Mouse (Mus musculus): ENCODE data around the gene Arfgef3.
A peak's percentile ranks its signal among the peaks of the same experiment; 100 is the strongest.
"Not testable (repeated sequence)": the region's sequence is repeated elsewhere in the genome, so short reads cannot be mapped to it uniquely, and the experiment has no call there.

Arfgef3 gene

GRCm38 (mm10) chr10:18681385-18681954 is 62.3 kb downstream of the Arfgef3 start:
- DNase-seq (ENCODE audit: low spot score in 2 of 2) = no peak

DNA sequence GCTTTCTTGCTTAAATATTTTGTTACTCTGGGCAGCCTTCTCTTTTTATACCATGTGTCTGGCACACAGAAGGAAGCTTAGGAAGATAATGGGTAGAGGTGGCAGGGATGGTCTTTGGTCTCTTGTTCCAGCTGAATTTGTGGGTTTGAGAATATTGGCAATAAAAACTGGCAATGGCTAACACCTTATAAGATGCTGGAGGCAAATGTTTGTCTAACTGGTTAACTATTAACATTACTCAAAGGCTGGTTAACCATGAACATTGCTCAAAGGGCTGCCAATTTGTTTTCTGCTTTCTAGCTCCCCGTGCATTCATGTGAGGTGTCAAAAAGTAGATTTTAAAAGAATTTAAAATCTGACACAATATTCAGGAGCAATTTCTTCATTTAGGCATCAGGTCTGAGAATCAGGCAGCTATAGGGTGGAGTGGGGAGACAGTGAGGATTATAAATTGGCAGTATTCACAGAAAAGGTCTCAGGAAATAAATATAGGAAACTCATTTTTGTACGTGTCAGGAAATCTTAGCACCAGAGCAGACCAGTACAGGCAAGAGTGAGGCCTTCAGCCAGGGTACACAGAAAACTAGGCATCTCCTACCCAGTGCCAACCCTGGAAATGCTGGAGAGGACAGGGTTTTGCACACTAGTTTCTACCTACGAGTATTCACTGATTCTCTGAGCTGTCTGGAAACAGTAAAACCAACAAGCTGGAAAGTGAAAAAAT is 62.9 kb downstream of the Arfgef3 start:
- no peak for DNase-seq (ENCODE audit: low spot score in 2 of 2)

DNA sequence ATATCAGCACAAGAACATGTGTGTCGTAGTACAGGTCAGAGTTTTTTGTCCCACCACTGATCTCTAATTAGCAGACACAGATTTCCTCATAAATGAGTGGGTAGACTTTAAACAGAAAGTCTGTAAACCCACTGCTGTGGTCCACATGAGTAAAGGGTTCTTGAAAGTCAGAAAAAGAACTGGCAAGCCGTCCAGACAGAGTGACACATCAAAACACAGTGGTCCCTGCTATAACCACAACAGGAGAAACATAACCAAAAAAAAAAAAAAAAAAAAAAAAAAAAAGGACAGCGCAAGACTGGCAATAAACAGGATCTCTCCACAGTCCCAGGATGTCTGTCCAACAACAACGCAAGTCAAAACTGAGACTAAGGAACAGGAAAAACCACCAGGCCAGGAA is 64.9 kb downstream of the Arfgef3 start:
- no peak for DNase-seq (ENCODE audit: low spot score in 2 of 2)

DNA sequence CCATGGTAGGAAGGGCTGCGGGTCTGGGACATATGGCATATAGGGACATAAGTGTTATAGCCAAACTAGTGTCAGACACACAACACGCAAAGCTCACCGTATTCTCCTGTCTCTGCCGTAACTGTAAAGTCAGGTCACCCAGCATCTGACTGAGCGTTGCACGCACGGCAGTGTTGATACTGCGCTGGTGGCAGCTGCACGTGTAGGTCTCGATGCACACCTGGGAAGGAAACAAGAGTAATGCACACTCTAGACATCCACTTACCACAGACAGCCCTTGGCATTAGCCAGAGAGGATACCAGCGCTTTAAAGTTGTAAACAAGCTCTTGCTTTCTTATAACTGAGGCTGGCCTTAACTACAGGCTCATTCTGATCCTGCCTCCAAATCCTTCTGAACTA is 79.0 kb downstream of the Arfgef3 start:
- DNase-seq (ENCODE audit: low spot score in 2 of 2) = no peak

- DNase-seq (ENCODE audit: low spot score in 2 of 2) = no peak
Observed at GRCm38 (mm10) chr10:18664016-18664415, 79.7 kb downstream of the Arfgef3 start.

DNA sequence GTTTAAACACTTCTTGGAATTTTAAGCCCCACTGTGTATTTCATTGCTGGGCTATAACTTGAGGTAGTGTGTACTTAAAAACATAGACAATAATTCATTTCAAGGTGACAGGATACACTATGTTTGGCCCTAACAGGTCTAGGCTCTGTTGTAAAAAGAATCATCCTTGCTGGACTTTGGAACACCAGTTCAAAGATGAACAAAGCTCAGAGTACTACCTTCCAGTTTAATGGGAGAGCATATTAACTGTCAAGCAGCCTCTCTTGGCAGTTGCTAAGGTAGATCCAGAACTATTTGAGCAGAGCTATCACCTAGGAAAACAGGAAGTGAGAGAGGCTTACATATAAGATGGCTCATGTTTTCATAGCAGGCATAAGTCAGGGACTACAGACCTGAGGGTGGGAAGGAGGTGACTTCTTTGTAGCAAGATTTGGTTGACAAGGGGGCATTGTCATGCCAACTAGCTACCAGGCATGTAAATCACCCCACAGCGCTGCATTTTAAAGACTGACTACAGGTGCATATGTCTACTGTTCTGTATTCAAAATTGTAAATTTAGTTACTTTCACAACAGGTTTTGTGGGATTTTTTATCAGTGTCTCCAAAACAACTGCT is 82.0 kb downstream of the Arfgef3 start:
- DNase-seq (ENCODE audit: low spot score in 2 of 2) = no peak

GRCm38 (mm10) chr10:18660998-18661397 is 82.8 kb downstream of the Arfgef3 start:
- DNase-seq (ENCODE audit: low spot score in 2 of 2) = no peak

DNA sequence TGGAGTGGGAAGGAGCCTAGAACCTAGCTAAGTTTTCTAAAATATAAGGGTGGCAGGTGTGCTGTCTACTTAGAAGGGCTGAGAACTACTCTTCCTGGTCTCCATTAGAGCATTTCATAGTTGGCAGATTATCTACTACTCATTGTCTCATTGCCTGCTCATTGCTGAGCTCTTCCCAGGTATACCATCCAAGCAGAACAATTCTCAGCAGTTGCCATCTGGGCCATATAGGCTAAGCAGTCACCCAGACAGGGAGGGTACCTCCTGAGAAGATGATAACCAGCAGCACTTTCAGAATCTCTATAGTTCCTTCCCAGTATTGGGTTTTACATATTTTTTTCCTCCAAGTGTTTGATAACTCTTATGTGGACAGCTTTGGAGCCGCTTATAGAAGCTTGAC is 86.2 kb downstream of the Arfgef3 start:
- DNase-seq (ENCODE audit: low spot score in 2 of 2) = no peak

GRCm38 (mm10) chr10:18647069-18647468 is 96.7 kb downstream of the Arfgef3 start:
- DNase-seq (ENCODE audit: low spot score in 2 of 2) = no peak

DNA sequence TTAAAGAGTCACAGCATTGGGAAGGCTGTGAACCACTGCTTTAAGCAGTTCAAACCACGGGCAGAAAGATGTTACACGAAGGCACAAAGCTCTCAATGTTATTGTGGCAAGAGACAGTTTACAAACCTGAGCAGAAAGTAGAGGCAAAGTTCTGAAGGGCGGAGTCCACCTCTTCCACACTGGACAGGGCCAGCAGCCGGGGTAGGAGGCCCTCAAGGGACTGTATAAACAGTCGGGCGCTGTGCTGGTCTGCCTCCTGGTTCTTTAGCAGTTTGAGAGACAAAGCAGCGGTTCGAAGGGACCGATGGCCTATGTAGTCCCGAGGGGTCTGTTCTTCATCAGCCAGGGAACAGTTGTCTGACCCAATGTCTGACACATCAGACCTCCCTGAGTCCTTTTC is 97.7 kb downstream of the Arfgef3 start:
- DNase-seq (ENCODE audit: low spot score in 2 of 2) = no peak

DNA sequence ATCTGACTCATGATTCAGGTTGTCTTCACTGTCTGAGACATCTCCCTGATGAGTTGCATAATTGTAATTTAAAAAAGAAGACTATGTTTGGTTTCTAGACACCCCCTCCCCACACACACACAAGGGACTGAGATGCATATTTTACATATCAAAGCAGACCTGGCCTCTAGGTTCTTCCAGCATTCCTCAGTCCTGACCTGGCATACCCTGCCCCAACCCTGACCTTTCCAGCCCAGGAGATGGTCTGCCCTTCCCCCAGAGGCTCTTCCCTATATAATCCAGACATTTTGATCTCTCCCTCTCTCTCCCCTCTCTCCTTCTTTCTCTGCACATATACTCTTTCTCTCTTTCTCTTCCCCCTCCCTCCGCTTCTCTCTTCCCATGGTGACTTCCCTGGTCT is 99.4 kb downstream of the Arfgef3 start:
- DNase-seq (ENCODE audit: low spot score in 2 of 2) = no peak

GRCm38 (mm10) chr10:18643506-18643905 is 100.2 kb downstream of the Arfgef3 start:
- no peak for DNase-seq (ENCODE audit: low spot score in 2 of 2)

- no peak for DNase-seq (ENCODE audit: low spot score in 2 of 2)
Observed at GRCm38 (mm10) chr10:18642854-18643253, 100.9 kb downstream of the Arfgef3 start.

GRCm38 (mm10) chr10:18640596-18640995 is 103.2 kb downstream of the Arfgef3 start:
- DNase-seq (ENCODE audit: low spot score in 2 of 2) = no peak

DNA sequence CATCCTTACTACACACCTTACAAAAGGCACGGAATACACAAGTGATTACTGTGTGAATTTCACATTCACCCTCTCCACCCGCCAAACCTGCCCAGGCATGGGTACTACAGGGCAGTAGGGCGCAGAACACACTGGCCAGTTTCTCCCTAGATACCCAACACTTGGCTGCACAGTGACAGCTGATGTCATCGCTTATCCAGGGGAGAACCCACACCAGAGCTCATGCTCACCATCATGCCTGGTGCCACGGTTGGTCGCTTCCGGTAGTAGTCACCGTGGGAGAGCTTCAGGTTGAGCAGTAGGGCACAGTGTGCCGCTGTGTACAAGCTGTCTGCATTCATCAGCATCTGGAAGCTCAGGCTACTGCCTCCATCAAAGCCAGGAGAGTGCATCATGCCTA is 108.3 kb downstream of the Arfgef3 start:
- DNase-seq (ENCODE audit: low spot score in 2 of 2) = no peak

GRCm38 (mm10) chr10:18634405-18634985 is 109.3 kb downstream of the Arfgef3 start:
- DNase-seq (ENCODE audit: low spot score in 2 of 2) = no peak

DNA sequence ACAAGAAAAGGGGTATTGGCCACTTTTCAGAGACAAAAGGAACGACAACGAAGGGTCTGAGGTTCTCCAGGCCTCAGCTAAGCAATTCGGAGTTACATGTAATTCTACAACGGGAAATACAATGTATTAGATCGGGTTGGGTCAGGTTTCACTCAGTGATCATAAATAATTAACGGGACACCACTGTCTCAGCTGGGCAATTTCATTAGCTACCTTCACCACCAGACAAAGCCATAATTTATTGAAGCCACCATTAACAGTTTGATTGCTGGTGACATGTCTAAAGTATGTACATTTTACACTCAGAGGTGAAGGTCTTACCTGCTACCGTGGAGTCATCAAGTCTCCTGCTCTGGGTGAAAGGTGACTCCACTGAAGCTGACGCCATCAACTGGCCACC is 113.3 kb downstream of the Arfgef3 start:
- DNase-seq (ENCODE audit: low spot score in 2 of 2) = no peak

DNA sequence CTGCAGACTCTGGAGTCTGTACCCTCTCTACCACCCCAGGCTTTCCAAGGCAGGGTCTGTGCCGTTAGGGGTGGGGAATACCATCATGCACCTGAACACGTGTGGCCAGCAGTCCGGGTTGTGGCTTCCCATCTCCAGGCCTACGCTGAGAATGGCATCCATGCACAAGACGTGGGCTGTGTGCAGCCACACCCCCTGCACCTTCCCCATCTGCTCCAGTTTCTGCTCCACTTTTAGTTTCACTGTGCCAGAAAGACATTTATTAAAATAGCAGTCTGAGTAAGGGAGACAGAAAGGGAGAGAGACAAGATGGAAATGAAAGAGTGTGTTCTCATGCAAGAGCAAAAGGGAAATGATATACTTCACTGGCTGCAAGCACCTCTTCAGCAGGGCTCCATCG is 116.2 kb downstream of the Arfgef3 start:
- no peak for DNase-seq (ENCODE audit: low spot score in 2 of 2)

- DNase-seq (ENCODE audit: low spot score in 2 of 2) = no peak
Observed at GRCm38 (mm10) chr10:18612796-18613195, 131.0 kb downstream of the Arfgef3 start.

DNA sequence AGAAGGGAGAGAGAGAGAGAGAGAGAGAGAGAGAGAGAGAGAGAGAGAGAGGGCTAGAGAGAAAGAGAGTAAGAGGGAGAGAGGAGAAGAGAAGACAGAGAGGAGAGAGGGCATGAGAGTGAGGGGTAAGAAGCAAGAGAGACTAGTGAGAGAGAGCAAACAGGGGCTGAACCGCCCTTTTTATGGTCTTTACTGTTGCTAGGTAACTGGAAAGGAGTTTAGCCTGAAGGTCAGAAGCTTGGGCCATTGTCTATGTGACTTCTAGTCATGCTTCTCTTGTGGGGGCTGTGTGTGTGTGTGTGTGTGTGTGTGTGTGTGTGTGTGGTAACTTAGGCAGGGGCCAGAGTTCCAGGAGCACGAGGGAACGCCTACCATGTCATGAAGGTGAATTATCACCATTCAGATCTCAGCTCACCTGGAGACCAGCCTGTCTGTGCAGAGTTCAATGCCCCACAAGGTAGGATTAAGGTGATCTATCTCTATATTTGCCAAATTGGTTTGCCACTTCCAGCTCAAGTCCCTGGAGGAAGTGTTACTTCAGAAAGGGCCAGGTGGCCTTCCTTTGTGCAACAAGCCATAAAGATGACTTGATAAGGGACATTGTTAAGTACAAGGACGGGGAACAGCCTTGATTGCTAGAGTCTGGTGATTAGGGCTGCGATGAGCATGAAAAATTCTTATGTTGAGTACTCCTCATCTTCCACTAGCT is 138.8 kb downstream of the Arfgef3 start:
- DNase-seq (ENCODE audit: low spot score in 2 of 2) = not testable (repeated sequence)

- peak; percentile 26 to 75 for DNase-seq (ENCODE audit: low spot score in 2 of 2)
Observed at GRCm38 (mm10) chr10:18602030-18602429, 141.7 kb downstream of the Arfgef3 start.

DNA sequence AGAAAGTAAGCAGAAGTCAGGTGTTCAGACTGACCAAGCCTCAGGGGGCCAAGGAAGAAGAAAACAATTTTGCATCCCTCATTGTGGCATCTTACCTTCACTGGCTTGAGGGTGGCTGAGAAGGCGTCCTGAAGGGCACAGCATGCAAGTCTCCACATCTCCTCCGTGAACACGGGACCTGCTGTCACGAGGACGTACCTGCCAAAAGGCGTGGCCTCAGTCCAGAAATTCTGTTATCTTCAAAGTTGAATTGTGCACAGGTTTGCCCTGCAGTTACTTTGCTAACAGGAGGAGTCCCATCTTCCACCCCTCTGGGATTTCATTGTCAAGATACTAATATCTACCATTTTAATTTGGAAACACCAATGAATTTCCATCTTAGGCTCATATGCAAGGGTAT is 146.1 kb downstream of the Arfgef3 start:
- no peak for DNase-seq (ENCODE audit: low spot score in 2 of 2)

Data from spleen, postnatal 4 days (tissue).